Mouse (Mus musculus): ENCODE results near the gene Pfn2.

GRCm38 (mm10) chr3:57825866-57826265 lies 22.0 kb downstream of the Pfn2 start:
- TF ChIP-seq CTCF (IDR thresholded peaks at IDR 0.05; ENCODE audit: control insufficient read depth, insufficient read depth, insufficient replicate concordance, low read depth, low read length): no peak
- TF ChIP-seq POLR2A (IDR thresholded peaks at IDR 0.05; ENCODE audit: control insufficient read depth, low read depth, low read length): no peak
